Mouse (Mus musculus): ENCODE data around the gene Samt3. TPM values are rescaled to one million over a fixed set of nuclear protein-coding genes. Genes with fewer than 3 reads are reported as not detected.

Samt3 gene
- not detected in 2 replicates for polyA plus RNA-seq (2014; fragmentation: Nextera tagmentation; extraction: Ambion mirVana)

GRCm38 (mm10) chrX:86043899-86044298 is at the start of gene Samt3:
Samt3 (plus strand) TSS chrX:86044199.
- Histone ChIP-seq H3K27ac (ENCODE audit: low read depth, low read length) (no peak within 1 kb of the TSS), H3K4me2 (ENCODE audit: low read length) (no peak within 1 kb of the TSS), H3K9me3 (replicated peaks; ENCODE audit: control insufficient read depth, low read length) (no peaks in the 10 kb centered on the region), H3K4me3 (ENCODE audit: low read depth, low read length) (no peak within 1 kb of the TSS), H3K9ac (ENCODE audit: low read length) (no peak within 1 kb of the TSS), H3K36me3 (ENCODE audit: control insufficient read depth, insufficient read depth, low read length) (no peaks in the 10 kb centered on the region), H3K27me3 (replicated peaks; ENCODE audit: control insufficient read depth, insufficient read depth, low read length) (no peaks in the 10 kb centered on the region), H3K4me1 (ENCODE audit: control insufficient read depth, insufficient read depth, low read length) (no peaks in the 10 kb centered on the region)
- DNase-seq (ENCODE audit: low spot score): no peak
- no peak for ATAC-seq

- ATAC-seq (no peak), DNase-seq (ENCODE audit: low spot score) (no peak)
- H3K27ac ChIP-seq (ENCODE audit: low read depth, low read length): no peak overlapping the region
- 28% methylated on average over 1 of the region's 1 CpGs for WGBS
- H3K4me3 ChIP-seq (ENCODE audit: low read depth, low read length): no peak overlapping the region
- no peak overlapping the region for H3K9ac ChIP-seq (ENCODE audit: low read length)
- H3K4me2 ChIP-seq (ENCODE audit: low read length): no peak overlapping the region
- no peaks in the 10 kb centered on the region for H3K36me3 ChIP-seq (ENCODE audit: control insufficient read depth, insufficient read depth, low read length)
- no peaks in the 10 kb centered on the region for H3K9me3 ChIP-seq (replicated peaks; ENCODE audit: control insufficient read depth, low read length)
- no peaks in the 10 kb centered on the region for H3K4me1 ChIP-seq (ENCODE audit: control insufficient read depth, insufficient read depth, low read length)
- H3K27me3 ChIP-seq (replicated peaks; ENCODE audit: control insufficient read depth, insufficient read depth, low read length): no peaks in the 10 kb centered on the region
Measured at GRCm38 (mm10) chrX:86016591-86016990, 27.4 kb upstream of the Samt3 start.

DNA sequence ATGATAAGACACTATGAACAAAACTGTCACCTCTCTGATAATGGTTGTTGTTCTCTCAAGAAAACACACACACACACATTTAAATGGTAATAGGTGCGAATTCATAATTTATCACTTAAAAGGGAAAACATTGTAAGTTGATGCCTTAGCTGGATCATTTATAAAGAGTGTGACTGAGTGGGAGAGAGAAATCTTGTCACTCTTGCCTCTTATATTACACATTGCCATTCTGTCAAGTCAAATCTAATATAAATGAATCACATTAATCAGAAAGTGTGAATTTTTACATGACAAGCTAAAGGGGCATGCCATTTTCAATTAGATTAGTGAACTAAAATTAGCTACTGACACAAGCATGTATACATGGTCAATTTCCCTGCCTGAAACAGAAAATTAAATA is 44.7 kb downstream of the Samt3 start:
- Histone ChIP-seq H3K9ac (ENCODE audit: low read length) (no peak overlapping the region), H3K4me2 (ENCODE audit: low read length) (no peak overlapping the region), H3K4me1 (ENCODE audit: control insufficient read depth, insufficient read depth, low read length) (no peaks in the 10 kb centered on the region), H3K4me3 (ENCODE audit: low read depth, low read length) (no peak overlapping the region), H3K27me3 (replicated peaks; ENCODE audit: control insufficient read depth, insufficient read depth, low read length) (no peaks in the 10 kb centered on the region), H3K9me3 (replicated peaks; ENCODE audit: control insufficient read depth, low read length) (no peaks in the 10 kb centered on the region), H3K36me3 (ENCODE audit: control insufficient read depth, insufficient read depth, low read length) (no peaks in the 10 kb centered on the region), H3K27ac (ENCODE audit: low read depth, low read length) (no peak overlapping the region)
- ATAC-seq (no peak), DNase-seq (ENCODE audit: low spot score) (peak; percentile 12)
- 83% methylated on average over 1 of the region's 1 CpGs for WGBS

Other genes with a start within 250 kb of the Samt3 start
- gene 5430427O19Rik, start 173.8 kb upstream of the Samt3 start, polyA plus RNA-seq (2014; fragmentation: Nextera tagmentation; extraction: Ambion mirVana): 0.05 and 0.08 TPM in 2 replicates
- gene Nr0b1, start 147.6 kb downstream of the Samt3 start, polyA plus RNA-seq (2014; fragmentation: Nextera tagmentation; extraction: Ambion mirVana): 1.2 and 1.3 TPM in 2 replicates